Mouse (Mus musculus) limb, embryonic 15.5 days (tissue): ENCODE data around the gene Zfand4. TPM values are rescaled to one million over a fixed set of nuclear protein-coding genes. Genes with fewer than 3 reads are reported as not detected.
A peak's percentile ranks its signal among the peaks of the same experiment; 100 is the strongest.
"Not testable (repeated sequence)": the region's sequence is repeated elsewhere in the genome, so short reads cannot be mapped to it uniquely, and the experiment has no call there.

Experiments
- ATAC-seq: fragments of 200-750 bp; cut with Nextera tagmentation; 2 replicates; pipeline ENCODE4 v1.8.0; 2017; ENCODE audit warnings: low read depth, moderate TSS enrichment; ENCODE audit not compliant: insufficient number of reproducible peaks, low FRiP score, low TSS enrichment
- H3K27ac ChIP-seq: fragments of 300-500 bp; sonication (generic); 2 replicates; pipeline ENCODE4 v1.5.1; 2015; ENCODE audit warnings: moderate library complexity, mild to moderate bottlenecking, inconsistent platforms
- H3K27me3 ChIP-seq: fragments of 300-500 bp; sonication (generic); 2 replicates; pipeline ENCODE4 v1.6.1; 2015; ENCODE audit warnings: inconsistent platforms
- H3K36me3 ChIP-seq: fragments of 300-500 bp; sonication (generic); 2 replicates; pipeline ENCODE4 v1.6.1; 2015; ENCODE audit warnings: inconsistent platforms
- H3K4me1 ChIP-seq: fragments of 300-500 bp; sonication (generic); 2 replicates; pipeline ENCODE4 v1.6.1; 2015; ENCODE audit warnings: inconsistent platforms
- H3K4me2 ChIP-seq: fragments of 300-500 bp; sonication (generic); 2 replicates; pipeline ENCODE4 v1.6.1; 2015; ENCODE audit warnings: mild to moderate bottlenecking, inconsistent platforms
- H3K4me3 ChIP-seq: fragments of 300-500 bp; sonication (generic); 2 replicates; pipeline ENCODE4 v1.5.1; 2015; ENCODE audit warnings: mild to moderate bottlenecking, inconsistent platforms
- H3K9ac ChIP-seq: fragments of 300-500 bp; sonication (generic); 2 replicates; pipeline ENCODE4 v1.6.1; 2015; ENCODE audit warnings: inconsistent platforms
- H3K9me3 ChIP-seq: fragments of 300-500 bp; sonication (generic); 2 replicates; pipeline ENCODE4 v1.6.1; 2016; ENCODE audit warnings: inconsistent platforms
- WGBS: fragments of 180-500 bp; shearing (Covaris S2); methylation state at CpG from one replicate; pipeline ENCODE4 v1.1.7; 2015; 5-methylcytosine and 5-hydroxymethylcytosine counted together
- polyA plus RNA-seq: library from polyadenylated mRNA; unstranded; fragments of >200 nt; fragmentation: Nextera tagmentation; extraction: Ambion mirVana; gene quantifications from 2 replicates; pipeline ENCODE4 v1.2.1, GENCODE M21; 2015

Zfand4 gene
- polyA plus RNA-seq, 1 experiment from 2014 or later, result 5.5 TPM

DNA sequence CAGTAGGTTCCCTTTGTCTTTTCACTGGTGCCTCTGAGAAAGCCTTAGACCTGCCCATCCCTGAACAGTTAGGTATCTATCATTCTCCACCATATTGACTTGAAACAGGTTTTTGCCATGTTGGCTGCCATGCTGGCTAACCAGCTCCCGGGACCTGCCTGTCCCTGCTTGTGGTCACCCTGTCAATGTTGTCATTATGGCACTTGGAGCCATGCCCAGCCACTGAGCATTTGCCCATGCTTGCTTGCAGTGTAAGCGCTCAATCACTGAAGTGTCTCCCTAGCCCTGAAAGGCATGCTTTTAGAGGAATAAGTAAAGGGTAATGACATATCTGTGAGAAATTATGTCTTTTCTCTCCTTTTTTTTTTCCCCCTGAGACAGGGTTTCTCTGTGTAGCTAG lies 67.4 kb downstream of the Zfand4 start:
- Histone ChIP-seq H3K9ac (no peak overlapping the region), H3K4me2 (no peak overlapping the region), H3K27ac (no peak overlapping the region), H3K4me3 (no peak overlapping the region), H3K9me3 (no peaks in the 10 kb centered on the region), H3K27me3 (0 out of 2 replicates have a peak, but pooled peaks cover under 1% of the 10 kb centered on the region), H3K4me1 (no peaks in the 10 kb centered on the region), H3K36me3 (no peaks in the 10 kb centered on the region)
- 79% methylated on average over 2 of the region's 2 CpGs for WGBS
- ATAC-seq, result no peak

DNA sequence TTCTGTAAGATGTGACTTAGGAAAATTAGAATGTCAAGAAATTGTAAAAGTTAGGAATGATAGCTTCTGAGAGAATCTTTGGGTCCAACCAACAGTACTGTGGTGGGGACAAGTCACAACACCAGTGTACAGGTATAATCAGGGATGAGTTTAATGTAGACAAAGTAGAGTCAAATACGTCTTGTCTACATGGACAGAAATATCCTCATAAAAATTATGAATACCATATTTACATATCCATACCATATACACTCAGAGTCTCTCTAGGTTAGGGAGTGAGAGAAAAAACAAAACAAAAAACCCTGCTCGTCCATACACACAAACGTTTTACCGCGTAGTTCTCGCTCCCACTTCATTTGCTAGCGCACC lies 73.4 kb downstream of the Zfand4 start:
- no peak for ATAC-seq

DNA sequence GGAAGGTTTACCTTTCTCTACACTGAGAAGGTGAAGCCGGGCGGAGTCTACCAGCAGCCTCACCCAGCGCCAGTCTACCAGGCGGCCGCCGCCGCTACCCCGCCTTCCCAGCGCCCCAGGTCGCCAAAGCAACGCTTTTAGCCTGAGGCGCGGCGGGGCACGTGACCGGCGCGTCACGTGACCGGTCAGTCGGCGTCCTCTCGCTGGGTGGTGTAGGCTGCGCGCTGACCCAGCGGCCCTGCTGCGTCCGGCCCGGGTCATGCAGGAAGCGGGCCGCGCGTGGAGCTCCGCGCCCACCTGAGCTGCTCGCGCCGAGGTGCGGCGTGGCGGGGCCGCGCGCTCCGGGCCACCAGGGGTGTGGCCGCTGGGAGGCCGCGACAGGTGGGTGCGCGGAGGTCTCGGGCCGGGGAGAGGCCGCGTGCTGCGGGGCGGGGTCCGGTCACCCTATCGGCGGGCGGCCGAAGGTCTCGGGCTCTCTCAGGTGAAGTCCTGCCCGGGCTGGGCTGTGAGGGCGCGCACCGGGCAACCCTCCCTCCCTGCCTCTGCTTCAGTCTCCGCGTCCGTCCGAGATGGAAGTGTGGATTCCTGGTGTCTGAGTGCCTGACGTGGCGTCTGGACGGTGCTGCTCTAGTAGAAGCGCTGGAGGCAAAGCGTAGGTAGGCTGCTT lies 73.9 kb downstream of the Zfand4 start, which contains the start of gene March8:
Gene March8, plus strand, starts transcription at position 190 of the 667 bp plus-strand sequence.
- Histone ChIP-seq H3K27ac (peak within 1 kb of the TSS; percentile 57), H3K36me3 (peaks cover 4% of the 10 kb centered on the region; the same call in 1 of the 2 replicates), H3K9me3 (no peaks in the 10 kb centered on the region), H3K4me1 (no peaks in the 10 kb centered on the region), H3K4me2 (peak within 1 kb of the TSS; percentile 72), H3K4me3 (peak within 1 kb of the TSS; percentile 99), H3K9ac (peak within 1 kb of the TSS; percentile 71), H3K27me3 (peaks cover 8% of the 10 kb centered on the region; the same call in 1 of the 2 replicates)
- under 1% methylated on average over 71 of the region's 75 CpGs for WGBS
- peak; percentile 92 for ATAC-seq

More for the DNA sequence above, 73.4 kb downstream of the Zfand4 start:
- Histone ChIP-seq H3K4me2 (peak overlapping the region; percentile 72), H3K27me3 (peaks cover 8% of the 10 kb centered on the region; the same call in 1 of the 2 replicates), H3K36me3 (peaks cover 4% of the 10 kb centered on the region; the same call in 1 of the 2 replicates), H3K4me3 (peak overlapping the region; percentile 99), H3K9me3 (no peaks in the 10 kb centered on the region), H3K4me1 (no peaks in the 10 kb centered on the region), H3K27ac (no peak overlapping the region), H3K9ac (peak overlapping the region; percentile 71)
- 2% methylated on average over 7 of the region's 7 CpGs for WGBS

DNA sequence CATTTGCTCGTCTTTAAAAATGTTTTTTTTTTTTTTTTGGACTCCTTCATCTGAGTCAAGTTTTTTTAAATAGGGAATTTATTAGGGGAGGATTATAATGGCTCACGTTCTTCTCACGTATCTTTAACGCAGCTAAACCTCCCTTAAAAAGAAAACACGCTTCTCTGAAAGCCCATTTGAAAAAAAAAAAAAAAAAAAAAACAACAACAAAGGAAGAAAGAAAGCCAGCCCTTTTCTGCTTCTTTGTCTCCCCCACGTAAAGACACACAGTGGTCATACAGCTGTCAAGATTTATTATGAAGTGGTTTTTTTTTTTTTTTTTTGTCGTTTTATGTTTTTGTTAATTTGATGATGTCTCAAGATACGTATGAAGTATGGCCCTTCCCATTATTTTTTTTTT lies 74.5 kb downstream of the Zfand4 start:
- Histone ChIP-seq H3K4me3 (peak overlapping the region; percentile 99), H3K4me1 (no peaks in the 10 kb centered on the region), H3K36me3 (peaks cover 4% of the 10 kb centered on the region; the same call in 1 of the 2 replicates), H3K27me3 (peaks cover 8% of the 10 kb centered on the region; the same call in 1 of the 2 replicates), H3K4me2 (peak overlapping the region; percentile 72), H3K27ac (no peak overlapping the region; the same call in 1 of the 2 replicates), H3K9ac (peak overlapping the region; percentile 71; the same call in 1 of the 2 replicates), H3K9me3 (no peaks in the 10 kb centered on the region)
- no peak for ATAC-seq
- WGBS, result 7% methylated on average over 8 of the region's 8 CpGs

DNA sequence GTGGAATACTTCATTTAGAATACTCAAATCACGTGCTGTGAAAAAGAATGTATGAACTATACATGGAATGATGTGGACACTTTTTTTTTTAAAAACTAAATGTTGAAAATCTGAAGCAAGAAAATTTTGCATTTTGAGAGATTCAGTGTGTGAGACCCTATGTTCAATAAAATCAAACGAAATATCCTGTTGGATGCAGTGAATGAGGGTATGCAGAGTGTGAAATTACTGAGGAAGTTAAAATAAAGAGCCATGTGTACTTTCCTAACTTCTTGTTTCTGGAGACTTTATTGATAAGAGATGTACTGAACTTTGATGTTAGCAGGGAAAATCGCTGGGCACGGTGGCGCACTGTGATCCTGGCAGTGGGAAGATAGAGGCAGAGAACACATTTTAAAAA lies 75.1 kb downstream of the Zfand4 start:
- H3K27me3 ChIP-seq, result peaks cover 8% of the 10 kb centered on the region; the same call in 1 of the 2 replicates
- H3K9ac ChIP-seq, result no peak overlapping the region
- peaks cover 4% of the 10 kb centered on the region; the same call in 1 of the 2 replicates for H3K36me3 ChIP-seq
- H3K9me3 ChIP-seq, result no peaks in the 10 kb centered on the region
- no peak overlapping the region for H3K27ac ChIP-seq
- WGBS, result 77% methylated on average over 5 of the region's 5 CpGs
- ATAC-seq, result no peak
- H3K4me1 ChIP-seq, result no peaks in the 10 kb centered on the region
- H3K4me3 ChIP-seq, result no peak overlapping the region
- no peak overlapping the region for H3K4me2 ChIP-seq

DNA sequence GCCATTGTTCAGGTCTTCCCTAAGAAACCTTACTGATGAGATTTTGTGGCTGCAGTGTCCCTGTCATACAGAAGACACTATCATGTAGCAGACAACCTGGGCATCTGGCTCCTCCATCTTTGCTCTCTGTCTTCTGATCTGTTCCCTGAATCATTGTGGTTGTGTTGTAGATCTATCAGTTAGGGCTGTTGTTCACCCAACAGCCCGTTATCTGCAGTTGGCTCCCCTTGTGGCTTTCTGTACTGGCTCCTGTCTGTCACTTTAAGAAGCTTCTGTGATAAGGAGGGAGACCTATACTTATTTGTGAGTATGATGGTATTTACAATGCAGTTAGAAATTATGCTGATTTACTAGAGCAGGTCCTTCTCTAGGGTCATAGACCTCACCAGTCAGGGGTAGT lies 76.5 kb downstream of the Zfand4 start:
- Histone ChIP-seq H3K27me3 (peaks cover 8% of the 10 kb centered on the region; the same call in 1 of the 2 replicates), H3K36me3 (peaks cover 4% of the 10 kb centered on the region; the same call in 1 of the 2 replicates), H3K4me2 (no peak overlapping the region), H3K4me3 (no peak overlapping the region), H3K4me1 (no peaks in the 10 kb centered on the region), H3K9me3 (no peaks in the 10 kb centered on the region), H3K27ac (no peak overlapping the region), H3K9ac (no peak overlapping the region)
- WGBS, result 98% methylated on average over 1 of the region's 1 CpGs
- ATAC-seq, result no peak

DNA sequence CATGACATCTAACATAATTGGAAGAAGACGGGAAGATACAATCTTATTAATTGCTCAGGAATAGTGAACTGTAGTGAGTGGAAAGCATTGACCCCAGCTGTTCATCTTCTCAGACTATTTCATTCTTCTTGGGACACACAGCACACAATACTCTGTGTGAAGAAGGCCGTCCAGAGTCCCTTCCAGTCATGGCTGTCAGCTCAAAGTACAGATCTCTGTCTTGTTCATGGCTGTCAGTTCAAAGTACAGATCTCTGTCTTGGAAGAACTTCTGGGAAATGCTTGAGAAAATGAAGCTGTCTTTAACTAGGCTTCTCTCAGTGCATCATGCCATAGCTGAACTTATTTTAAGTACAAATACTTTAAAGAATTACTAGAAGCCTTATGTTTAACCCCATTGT lies 83.9 kb downstream of the Zfand4 start:
- Histone ChIP-seq H3K4me1 (no peaks in the 10 kb centered on the region), H3K27ac (no peak overlapping the region), H3K4me2 (no peak overlapping the region), H3K9me3 (no peaks in the 10 kb centered on the region), H3K9ac (no peak overlapping the region), H3K36me3 (no peaks in the 10 kb centered on the region), H3K27me3 (no peaks in the 10 kb centered on the region), H3K4me3 (no peak overlapping the region)
- 85% methylated on average over 2 of the region's 2 CpGs for whole genome bisulfite sequencing
- ATAC-seq, result no peak

DNA sequence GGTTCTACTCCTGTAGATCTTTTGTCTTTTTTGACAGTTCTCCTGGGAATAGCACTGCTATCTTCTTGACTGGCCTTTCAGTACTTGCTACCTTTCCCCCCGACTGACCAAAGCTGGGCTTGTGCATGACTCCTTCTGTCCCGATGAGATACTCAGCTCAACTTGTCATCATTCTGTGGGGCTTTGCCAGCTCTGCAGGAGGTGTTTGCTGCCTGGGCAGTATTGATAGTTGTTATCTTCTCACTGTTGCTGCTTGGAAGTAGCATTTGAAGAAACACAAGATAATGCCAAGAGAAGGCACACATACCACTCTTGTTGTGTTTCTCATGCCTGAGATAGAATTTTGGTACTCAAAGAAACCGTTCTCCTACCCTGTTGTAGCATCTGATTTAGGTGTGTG lies 86.0 kb downstream of the Zfand4 start:
- ATAC-seq, result no peak
- Histone ChIP-seq H3K4me2 (no peak overlapping the region), H3K4me1 (no peaks in the 10 kb centered on the region), H3K36me3 (no peaks in the 10 kb centered on the region), H3K9ac (no peak overlapping the region), H3K27ac (no peak overlapping the region), H3K4me3 (no peak overlapping the region), H3K27me3 (no peaks in the 10 kb centered on the region), H3K9me3 (no peaks in the 10 kb centered on the region)
- WGBS, result 81% methylated on average over 3 of the region's 3 CpGs

DNA sequence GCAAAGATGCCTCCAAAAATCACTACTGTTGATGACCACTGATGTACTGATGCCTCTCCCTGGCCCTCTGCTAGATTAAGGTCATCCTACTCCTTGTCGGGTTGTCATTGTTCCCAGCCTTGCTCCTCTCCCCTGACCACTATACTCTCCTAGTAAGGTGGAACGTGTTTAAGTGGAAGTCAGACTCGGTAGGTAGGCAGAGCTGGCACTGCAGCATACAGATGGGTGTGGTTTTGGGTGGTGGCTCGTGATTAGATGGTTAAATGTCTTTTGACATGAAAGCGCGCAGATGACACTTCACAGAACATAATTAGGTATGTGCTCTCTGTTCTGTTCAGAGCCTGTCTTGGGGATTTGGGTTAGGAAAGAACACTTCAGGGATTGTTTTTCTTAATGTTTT lies 86.6 kb downstream of the Zfand4 start:
- Histone ChIP-seq H3K27ac (no peak overlapping the region), H3K4me2 (no peak overlapping the region), H3K4me1 (no peaks in the 10 kb centered on the region), H3K9me3 (no peaks in the 10 kb centered on the region), H3K9ac (no peak overlapping the region), H3K36me3 (no peaks in the 10 kb centered on the region), H3K4me3 (no peak overlapping the region), H3K27me3 (no peaks in the 10 kb centered on the region)
- ATAC-seq, result no peak
- WGBS, result 76% methylated on average over 6 of the region's 6 CpGs

DNA sequence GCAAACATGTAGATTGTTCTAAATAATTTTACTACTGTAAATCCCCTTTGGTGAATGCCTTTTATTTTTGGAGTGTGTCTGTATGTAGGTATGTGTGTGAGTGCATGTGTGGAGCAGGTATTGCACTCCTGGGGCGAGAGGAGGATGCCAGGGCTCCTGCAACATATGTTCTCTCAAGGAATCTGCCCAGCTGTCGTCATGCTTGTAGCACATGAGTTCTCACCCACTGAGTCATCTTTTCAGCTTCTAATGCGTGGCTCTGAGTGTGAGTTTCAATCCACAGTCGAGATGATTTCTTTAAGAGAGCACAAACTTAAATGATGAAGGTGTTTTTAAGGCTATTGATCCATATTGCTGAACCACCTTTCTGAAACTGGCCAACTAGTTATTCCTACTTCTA lies 87.5 kb downstream of the Zfand4 start:
- Histone ChIP-seq H3K27ac (no peak overlapping the region), H3K4me3 (no peak overlapping the region), H3K36me3 (no peaks in the 10 kb centered on the region), H3K4me1 (no peaks in the 10 kb centered on the region), H3K9me3 (no peaks in the 10 kb centered on the region), H3K9ac (no peak overlapping the region), H3K4me2 (no peak overlapping the region), H3K27me3 (no peaks in the 10 kb centered on the region)
- 71% methylated on average over 4 of the region's 4 CpGs for WGBS
- no peak for ATAC-seq

DNA sequence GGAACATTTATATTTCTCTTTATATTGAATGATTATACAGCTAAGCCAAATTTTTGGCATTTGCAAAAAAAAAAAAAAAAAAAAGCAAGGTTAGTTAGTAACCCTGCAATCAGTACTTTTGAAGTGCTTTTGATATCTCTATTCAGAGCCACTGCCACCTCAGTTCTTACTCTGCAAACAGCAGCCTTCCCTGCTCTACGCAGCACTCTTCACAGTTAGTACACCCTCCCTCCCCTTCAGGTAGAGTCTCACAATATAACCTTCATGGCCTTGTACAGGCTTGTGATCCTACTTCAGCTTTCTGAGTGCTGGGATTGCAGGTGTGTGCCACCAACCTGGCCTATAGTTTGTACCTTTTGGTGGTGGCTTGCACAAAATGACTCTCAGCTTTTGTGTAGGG lies 89.4 kb downstream of the Zfand4 start:
- H3K27me3 ChIP-seq, result no peaks in the 10 kb centered on the region
- no peak overlapping the region for H3K4me3 ChIP-seq
- no peak overlapping the region for H3K9ac ChIP-seq
- H3K4me1 ChIP-seq, result 0 out of 2 replicates have a peak, but pooled peaks cover under 1% of the 10 kb centered on the region
- no peak overlapping the region for H3K27ac ChIP-seq
- ATAC-seq, result no peak
- H3K4me2 ChIP-seq, result no peak overlapping the region
- WGBS, result 91% methylated on average over 1 of the region's 1 CpGs
- H3K36me3 ChIP-seq, result no peaks in the 10 kb centered on the region
- no peaks in the 10 kb centered on the region for H3K9me3 ChIP-seq

DNA sequence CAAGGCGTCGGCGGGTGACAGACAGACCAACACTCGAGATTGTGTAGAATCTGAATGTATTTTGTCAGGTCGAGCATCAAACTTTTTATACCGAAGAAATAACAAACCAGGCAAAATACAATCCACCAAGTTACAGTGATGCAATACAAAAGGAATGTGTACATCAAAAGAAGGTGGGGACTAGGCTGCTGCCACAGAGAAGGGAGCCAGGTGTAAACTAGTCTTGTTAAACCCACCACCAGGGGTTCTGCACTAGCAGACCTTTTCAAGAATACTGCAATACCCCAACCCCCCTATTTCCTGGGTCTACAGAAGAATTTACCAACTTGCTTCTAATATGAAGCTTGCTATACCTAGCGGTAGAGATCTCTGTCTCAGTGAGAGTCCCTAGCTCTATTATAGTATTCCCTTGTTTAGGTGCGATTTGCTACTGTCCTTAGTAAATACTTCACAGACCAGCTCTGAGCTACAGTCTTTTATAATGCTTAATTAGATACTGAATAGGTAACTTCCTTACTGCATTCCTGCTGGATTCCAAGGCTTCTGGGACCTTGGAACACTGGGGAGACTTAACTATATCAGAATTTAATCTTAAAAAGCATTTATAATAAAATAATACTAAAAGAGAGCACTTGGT lies 92.4 kb downstream of the Zfand4 start:
- H3K4me1 ChIP-seq, H3K27ac ChIP-seq, H3K4me2 ChIP-seq, H3K9me3 ChIP-seq, H3K9ac ChIP-seq, ATAC-seq, H3K36me3 ChIP-seq, H3K4me3 ChIP-seq, H3K27me3 ChIP-seq: not testable (repeated sequence)
- WGBS, result 61% methylated on average over 8 of the region's 8 CpGs
